Mouse (Mus musculus) liver, postnatal 0 days (tissue): ENCODE data around the gene Lgals8. TPM values are rescaled to one million over a fixed set of nuclear protein-coding genes. Genes with fewer than 3 reads are reported as not detected.
A peak's percentile ranks its signal among the peaks of the same experiment; 100 is the strongest.

Source experiments
- ATAC-seq: fragments of 200-750 bp; cut with Nextera tagmentation; 2 replicates; pipeline ENCODE4 v1.8.0; 2017; ENCODE audit warnings: mild to moderate bottlenecking, moderate library complexity
- DNase-seq: peaks from one replicate; pipeline ENCODE4 v3.0.0-alpha.2; 2016
- H3K27ac ChIP-seq: fragments of 300-500 bp; sonication (generic); 2 replicates; pipeline ENCODE4 v1.5.1; 2014; ENCODE audit warnings: antibody characterized with exemption, moderate library complexity, mild to moderate bottlenecking, low read depth
- H3K27me3 ChIP-seq: fragments of 300-500 bp; sonication (generic); 2 replicates; pipeline ENCODE4 v1.6.1; 2014; ENCODE audit warnings: low read length, control low read depth, mixed read lengths; ENCODE audit not compliant: insufficient read depth
- H3K36me3 ChIP-seq: fragments of 300-500 bp; sonication (generic); replicated peaks from 2 replicates; pipeline ENCODE4 v1.6.1; 2014; ENCODE audit warnings: mild to moderate bottlenecking, control low read depth, low read length, moderate library complexity, mixed read lengths; ENCODE audit not compliant: insufficient read depth
- H3K4me1 ChIP-seq: fragments of 300-500 bp; sonication (generic); 2 replicates; pipeline ENCODE4 v1.6.1; 2014; ENCODE audit warnings: antibody characterized with exemption, mild to moderate bottlenecking, control low read depth; ENCODE audit not compliant: insufficient read depth
- H3K4me2 ChIP-seq: fragments of 300-500 bp; sonication (generic); 2 replicates; pipeline ENCODE4 v1.6.1; 2014; ENCODE audit warnings: low read depth, mild to moderate bottlenecking, low read length, moderate library complexity, mixed read lengths
- H3K4me3 ChIP-seq: fragments of 300-500 bp; sonication (generic); 2 replicates; pipeline ENCODE4 v1.5.1; 2014; ENCODE audit warnings: low read depth, low read length
- H3K9ac ChIP-seq: fragments of 300-500 bp; sonication (generic); replicated peaks from 2 replicates; pipeline ENCODE4 v1.6.1; 2014; ENCODE audit warnings: mild to moderate bottlenecking, moderate library complexity
- H3K9me3 ChIP-seq: fragments of 300-500 bp; sonication (generic); 2 replicates; pipeline ENCODE4 v1.6.1; 2016; ENCODE audit warnings: mild to moderate bottlenecking, control low read depth, low read length, mixed read lengths
- CTCF ChIP-seq: sonication (generic); IDR thresholded peaks from 2 replicates; pipeline ENCODE4 v1.5.1; 2016; ENCODE audit warnings: antibody characterized with exemption, low read depth
- EP300 ChIP-seq: IDR thresholded peaks from 2 replicates; pipeline ENCODE4 v1.6.1; 2016; ENCODE audit warnings: antibody characterized with exemption, low read depth, mild to moderate bottlenecking
- WGBS: fragments of 180-500 bp; shearing (Covaris S2); extraction: QIAGEN DNeasy Blood & Tissue Kit; methylation state at CpG from one replicate; pipeline ENCODE4 v1.1.7; 2014; ENCODE audit not compliant: insufficient replicate concordance; 5-methylcytosine and 5-hydroxymethylcytosine counted together
- polyA plus RNA-seq: library from polyadenylated mRNA; unstranded; fragments of >200 nt; fragmentation: Nextera tagmentation; extraction: Ambion mirVana; gene quantifications from 2 replicates; pipeline ENCODE4 v1.2.1, GENCODE M21; 2015

Lgals8 gene
- polyA plus RNA-seq, 1 experiment from 2014 or later: 16.2 TPM

DNA sequence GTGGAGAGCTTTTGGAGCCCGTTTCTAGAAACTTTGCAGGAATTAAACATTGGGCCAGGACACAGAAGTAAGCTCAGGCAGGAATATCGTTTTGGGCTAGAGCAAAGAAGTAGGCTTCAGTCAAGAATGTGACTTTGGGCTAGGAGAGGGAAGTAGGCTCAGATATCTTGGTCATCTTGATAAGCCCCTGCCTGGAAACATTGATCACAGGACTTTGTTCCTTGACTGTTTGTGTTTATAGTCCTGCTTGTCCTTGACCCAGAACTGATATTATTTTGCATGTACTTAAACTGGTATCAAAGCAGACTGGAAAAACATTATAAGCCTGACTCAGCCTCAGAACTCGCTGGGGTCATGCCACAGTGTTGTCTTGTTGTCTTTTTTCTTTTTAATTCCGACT, 2.1 kb downstream of the Lgals8 start:
- no peak for TF ChIP-seq EP300
- TF ChIP-seq CTCF: no peak
- Histone ChIP-seq H3K4me2 (peak overlapping the region; percentile 38), H3K4me1 (peaks cover 18% of the 10 kb centered on the region), H3K4me3 (no peak overlapping the region), H3K27me3 (no peaks in the 10 kb centered on the region), H3K9ac (no peak overlapping the region), H3K27ac (peak overlapping the region; percentile 91), H3K36me3 (peaks cover 6% of the 10 kb centered on the region), H3K9me3 (no peaks in the 10 kb centered on the region)
- DNase-seq (no peak), ATAC-seq (no peak)
- 60% methylated on average over 4 of the region's 4 CpGs for WGBS

DNA sequence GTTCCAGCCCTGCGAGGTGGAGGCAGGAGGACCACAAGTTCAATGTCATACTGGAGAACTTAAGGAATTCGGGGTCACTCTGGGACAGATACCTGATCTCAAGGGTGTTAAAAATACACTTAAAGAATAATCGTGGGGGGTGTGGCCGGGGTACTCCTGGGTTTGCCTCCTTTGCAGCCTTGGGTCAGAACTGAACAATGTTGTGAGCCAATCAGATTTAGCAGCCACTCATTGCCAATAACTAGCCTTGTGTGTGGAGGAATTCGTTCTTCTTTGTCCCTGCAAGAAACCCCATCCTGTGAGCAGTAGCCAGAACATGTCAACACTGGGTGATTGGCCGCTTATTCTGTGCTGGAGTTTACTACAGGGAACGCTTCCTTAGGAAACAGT, 3.0 kb downstream of the Lgals8 start:
- DNase-seq: no peak

DNA sequence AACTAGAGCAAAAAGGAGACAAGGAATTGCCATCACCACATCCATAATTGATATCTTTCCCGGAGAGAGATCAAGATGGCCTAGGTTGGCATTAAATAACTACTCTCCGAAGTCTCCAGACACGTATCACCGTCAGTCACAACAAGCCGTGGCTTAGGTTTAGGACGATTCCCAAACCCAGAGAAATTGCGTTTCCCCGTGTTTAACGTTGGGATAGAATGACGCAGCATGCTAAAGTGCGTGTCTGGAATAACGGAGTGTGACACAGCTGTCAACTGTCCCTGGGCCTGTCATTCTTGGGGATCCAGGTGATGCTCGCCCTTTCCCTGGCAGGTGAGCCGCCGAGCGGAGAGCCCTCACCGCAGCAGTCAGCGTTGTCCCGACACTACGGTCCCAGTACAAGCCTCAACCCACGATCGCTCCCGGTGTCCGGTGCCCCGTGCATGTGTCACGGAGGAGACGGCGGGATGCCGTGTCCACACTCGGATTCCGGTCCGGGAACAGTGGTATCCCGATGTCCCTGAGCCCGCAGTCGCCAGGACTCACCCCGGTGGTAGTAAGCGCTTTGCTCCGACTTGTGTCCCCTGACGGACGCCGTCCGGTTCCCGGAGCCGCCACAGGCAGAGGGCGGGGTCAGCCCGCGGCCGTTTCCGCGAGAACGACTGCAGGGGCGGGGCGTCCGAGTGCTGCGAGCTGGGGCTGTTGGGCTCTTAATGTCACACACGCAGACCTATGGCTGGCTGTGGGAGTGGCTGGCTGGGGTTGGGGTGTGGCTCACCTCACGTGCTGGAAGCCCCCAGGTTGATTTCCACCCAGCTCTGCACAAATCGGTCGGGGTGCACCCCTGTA, 3.6 kb downstream of the Lgals8 start:
- H3K9me3 ChIP-seq: no peaks in the 10 kb centered on the region
- no peaks in the 10 kb centered on the region for H3K27me3 ChIP-seq
- peaks cover 23% of the 10 kb centered on the region for H3K4me1 ChIP-seq
- peak; percentile 97 for DNase-seq
- peak overlapping the region; percentile 82 for H3K4me2 ChIP-seq
- ATAC-seq: peak; percentile 93
- H3K9ac ChIP-seq: peak overlapping the region; percentile 96
- TF ChIP-seq EP300 (no peak; the same call in 1 of the 2 replicates), CTCF (0 out of 2 replicates have a peak, but pooled peaks have one; percentile 11)
- H3K4me3 ChIP-seq: peak overlapping the region; percentile 89
- H3K36me3 ChIP-seq: peaks cover 11% of the 10 kb centered on the region
- WGBS: under 1% methylated on average over 59 of the region's 59 CpGs
- H3K27ac ChIP-seq: peak overlapping the region; percentile 91

More for the DNA sequence above, 3.0 kb downstream of the Lgals8 start:
- peak overlapping the region; percentile 82 for H3K4me2 ChIP-seq
- H3K27me3 ChIP-seq: no peaks in the 10 kb centered on the region
- TF ChIP-seq EP300 (no peak), CTCF (no peak)
- no peaks in the 10 kb centered on the region for H3K9me3 ChIP-seq
- peaks cover 7% of the 10 kb centered on the region for H3K36me3 ChIP-seq
- ATAC-seq: no peak
- peak overlapping the region; percentile 89 for H3K4me3 ChIP-seq
- 4% methylated on average over 7 of the region's 7 CpGs for WGBS
- peak overlapping the region; percentile 91 for H3K27ac ChIP-seq
- no peak overlapping the region; the same call in 1 of the 2 replicates for H3K9ac ChIP-seq
- peaks cover 20% of the 10 kb centered on the region for H3K4me1 ChIP-seq

DNA sequence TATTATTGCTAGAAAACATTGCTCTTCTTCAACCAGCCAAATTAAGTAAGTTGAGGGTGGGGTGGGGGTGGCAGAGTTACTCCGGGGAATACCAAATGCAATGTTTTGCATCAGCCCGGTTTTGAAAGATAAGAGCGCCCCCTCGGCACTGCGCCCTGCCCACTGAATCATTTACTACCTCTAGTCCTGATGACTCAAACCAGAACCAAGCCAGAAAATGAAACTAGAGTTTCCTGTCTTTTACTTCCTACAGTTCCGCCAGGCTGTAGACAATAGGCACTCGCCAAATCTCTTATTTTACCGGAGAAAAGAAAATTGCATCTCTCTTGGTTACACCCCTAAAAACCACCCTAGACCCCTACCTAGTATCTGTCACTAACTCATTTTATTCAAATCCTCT, 4.3 kb downstream of the Lgals8 start:
- peak overlapping the region; percentile 89 for H3K4me3 ChIP-seq
- TF ChIP-seq CTCF (peak; percentile 48), EP300 (0 out of 2 replicates have a peak, but pooled peaks have one; percentile 14)
- peak overlapping the region; percentile 96 for H3K9ac ChIP-seq
- no peaks in the 10 kb centered on the region for H3K9me3 ChIP-seq
- ATAC-seq: peak; percentile 33
- DNase-seq: peak; percentile 72
- peaks cover 23% of the 10 kb centered on the region for H3K4me1 ChIP-seq
- peak overlapping the region; percentile 91 for H3K27ac ChIP-seq
- peaks cover 18% of the 10 kb centered on the region for H3K36me3 ChIP-seq
- WGBS: 1% methylated on average over 8 of the region's 8 CpGs
- H3K4me2 ChIP-seq: peak overlapping the region; percentile 82
- H3K27me3 ChIP-seq: no peaks in the 10 kb centered on the region

DNA sequence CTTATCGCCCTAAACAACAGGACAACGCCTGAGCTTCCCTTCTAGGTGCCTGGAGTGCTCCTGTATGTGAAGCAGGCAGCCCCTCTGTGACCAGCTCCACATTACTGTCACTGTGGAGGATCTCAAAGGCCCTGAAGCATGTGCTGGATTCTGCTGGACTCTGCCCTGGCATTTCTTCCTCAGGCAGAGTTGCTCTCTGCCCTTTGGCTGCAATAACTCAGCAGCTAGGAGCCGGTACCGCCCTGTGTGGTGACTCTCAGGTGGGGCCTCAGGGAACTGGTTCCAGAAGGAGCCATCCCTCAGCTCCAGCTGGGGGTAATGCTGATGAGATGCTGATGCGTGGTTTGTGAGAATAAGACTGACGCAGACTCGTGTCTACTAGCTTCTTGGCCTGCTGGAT, 8.0 kb downstream of the Lgals8 start:
- Histone ChIP-seq H3K27me3 (no peaks in the 10 kb centered on the region), H3K4me2 (no peak overlapping the region), H3K9ac (no peak overlapping the region), H3K36me3 (peaks cover 51% of the 10 kb centered on the region), H3K9me3 (no peaks in the 10 kb centered on the region), H3K4me1 (peaks cover 12% of the 10 kb centered on the region), H3K4me3 (no peak overlapping the region), H3K27ac (peak overlapping the region; percentile 29; the same call in 1 of the 2 replicates)
- TF ChIP-seq CTCF: no peak
- TF ChIP-seq EP300: no peak
- DNase-seq (no peak), ATAC-seq (no peak)
- WGBS: 78% methylated on average over 7 of the region's 7 CpGs

DNA sequence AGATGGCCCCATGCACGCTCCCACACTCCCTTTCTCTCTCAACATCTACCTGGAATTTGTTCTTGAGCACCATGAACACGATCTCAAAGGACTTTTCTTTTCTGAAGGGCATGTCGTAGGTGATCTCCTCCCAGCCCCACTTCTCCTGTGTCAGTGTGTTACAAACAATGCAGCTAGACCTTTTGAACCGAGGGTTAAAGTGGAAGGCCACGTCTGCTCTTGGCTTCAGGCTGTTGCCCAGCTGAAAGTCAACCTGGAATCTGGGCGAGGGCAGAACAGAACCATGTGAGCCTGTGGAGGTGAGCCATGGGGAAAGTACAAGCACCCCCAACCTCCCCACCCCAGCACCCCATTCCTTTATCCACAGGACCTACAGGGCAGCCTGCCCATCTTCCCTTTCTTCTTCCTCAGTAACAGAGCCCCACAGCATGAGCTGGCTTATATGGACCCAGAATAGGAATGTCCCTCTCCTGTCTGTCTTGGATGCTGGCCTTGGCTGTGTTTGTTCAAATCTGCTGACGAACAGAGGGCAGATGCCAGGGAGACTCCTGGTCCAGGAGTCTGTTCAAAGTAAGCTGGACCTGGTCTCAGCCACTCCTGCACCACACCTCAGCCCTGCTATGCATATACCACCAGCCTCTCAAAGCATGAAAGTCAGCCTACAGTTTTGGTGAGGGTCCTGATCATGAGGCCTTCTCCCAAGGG, 9.9 kb downstream of the Lgals8 start:
- Histone ChIP-seq H3K4me1 (peaks cover 9% of the 10 kb centered on the region), H3K27me3 (no peaks in the 10 kb centered on the region), H3K36me3 (peaks cover 61% of the 10 kb centered on the region), H3K9ac (no peak overlapping the region), H3K9me3 (no peaks in the 10 kb centered on the region), H3K27ac (no peak overlapping the region), H3K4me2 (no peak overlapping the region), H3K4me3 (no peak overlapping the region)
- 80% methylated on average over 7 of the region's 7 CpGs for WGBS
- DNase-seq: no peak
- TF ChIP-seq CTCF (no peak), EP300 (no peak)
- no peak for ATAC-seq
